Mouse (Mus musculus): Measurements from ENCODE around the gene Soga1.

Soga1 gene

GRCm38 (mm10) chr2:157037303-157037702, 41.8 kb downstream of the Soga1 start:
- DNase-seq (ENCODE audit: low spot score) = no peak

GRCm38 (mm10) chr2:157036400-157036799, 42.7 kb downstream of the Soga1 start:
- no peak for DNase-seq (ENCODE audit: low spot score)

GRCm38 (mm10) chr2:157035371-157035770, 43.7 kb downstream of the Soga1 start:
- no peak for DNase-seq (ENCODE audit: low spot score)

- DNase-seq (ENCODE audit: low spot score) = peak; percentile 95
Measured at GRCm38 (mm10) chr2:157030804-157031203, 48.2 kb downstream of the Soga1 start.

GRCm38 (mm10) chr2:157028261-157028660, 50.8 kb downstream of the Soga1 start:
- no peak for DNase-seq (ENCODE audit: low spot score)

- no peak for DNase-seq (ENCODE audit: low spot score)
Measured at GRCm38 (mm10) chr2:157027106-157028008, 51.7 kb downstream of the Soga1 start.

- no peak for DNase-seq (ENCODE audit: low spot score)
Measured at GRCm38 (mm10) chr2:157021156-157021555, 57.9 kb downstream of the Soga1 start.

GRCm38 (mm10) chr2:157019228-157019627, 59.8 kb downstream of the Soga1 start:
- DNase-seq (ENCODE audit: low spot score) = no peak

GRCm38 (mm10) chr2:157016529-157017270, 62.4 kb downstream of the Soga1 start:
- DNase-seq (ENCODE audit: low spot score) = no peak

- DNase-seq (ENCODE audit: low spot score) = no peak
Measured at GRCm38 (mm10) chr2:157012341-157012740, 66.7 kb downstream of the Soga1 start.

GRCm38 (mm10) chr2:157010634-157011310, 68.3 kb downstream of the Soga1 start:
- DNase-seq (ENCODE audit: low spot score) = no peak

GRCm38 (mm10) chr2:157010121-157010520, 68.9 kb downstream of the Soga1 start:
- no peak for DNase-seq (ENCODE audit: low spot score)

- DNase-seq (ENCODE audit: low spot score) = no peak
Measured at GRCm38 (mm10) chr2:157008509-157008908, 70.5 kb downstream of the Soga1 start.

GRCm38 (mm10) chr2:157007234-157007596, 71.8 kb downstream of the Soga1 start:
- no peak for DNase-seq (ENCODE audit: low spot score)

- DNase-seq (ENCODE audit: low spot score) = peak; percentile 94
Measured at GRCm38 (mm10) chr2:157006511-157007233, 72.4 kb downstream of the Soga1 start, which contains the start of gene Dsn1. Gene Dsn1 (minus strand): TSS chr2:157007154.

- DNase-seq (ENCODE audit: low spot score) = no peak
Measured at GRCm38 (mm10) chr2:157002321-157002720, 76.7 kb downstream of the Soga1 start.

- DNase-seq (ENCODE audit: low spot score) = no peak
Measured at GRCm38 (mm10) chr2:156998263-156998662, 80.8 kb downstream of the Soga1 start.

GRCm38 (mm10) chr2:156996576-156996975, 82.5 kb downstream of the Soga1 start:
- no peak for DNase-seq (ENCODE audit: low spot score)

GRCm38 (mm10) chr2:156991470-156992319, 87.4 kb downstream of the Soga1 start, which contains the start of gene Ndrg3:
Gene Ndrg3 (minus strand): TSS chr2:156992056.
- peak; percentile 95 for DNase-seq (ENCODE audit: low spot score)

GRCm38 (mm10) chr2:156990727-156991431, 88.2 kb downstream of the Soga1 start:
- no peak for DNase-seq (ENCODE audit: low spot score)
